Mouse (Mus musculus) hindlimb bud, embryonic 11.5 days (tissue): ENCODE measurements around the gene Pik3r5.

Experiments used
- DNase-seq: peaks from one replicate; pipeline ENCODE4 v3.0.0-alpha.2; 2012; ENCODE audit warnings: low read depth, low spot score; ENCODE audit errors: extremely low spot score

The Pik3r5 gene

GRCm38 (mm10) chr11:68519815-68520214 lies 87.9 kb downstream of the Pik3r5 start:
- no peak for DNase-seq

DNA sequence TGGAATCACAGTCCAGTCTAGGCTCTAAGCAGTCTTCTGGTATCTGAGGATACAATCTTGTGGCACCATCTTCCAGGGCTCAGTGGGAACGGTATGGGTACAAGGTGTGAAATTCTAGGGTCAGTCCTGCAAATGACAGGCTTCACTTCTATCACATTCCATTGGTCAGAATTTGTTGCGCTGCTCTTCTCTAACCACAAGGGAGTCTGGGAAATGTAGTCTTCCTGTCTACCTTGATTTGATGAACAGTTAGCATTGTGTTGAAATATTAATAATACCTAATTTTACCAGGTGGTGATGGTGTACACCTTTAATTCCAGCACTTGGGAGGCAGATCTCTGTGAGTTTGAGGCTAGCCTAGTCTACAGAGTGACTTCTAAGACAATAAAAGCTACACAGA lies 88.5 kb downstream of the Pik3r5 start:
- DNase-seq = no peak

GRCm38 (mm10) chr11:68521352-68521751 lies 89.4 kb downstream of the Pik3r5 start:
- no peak for DNase-seq

DNA sequence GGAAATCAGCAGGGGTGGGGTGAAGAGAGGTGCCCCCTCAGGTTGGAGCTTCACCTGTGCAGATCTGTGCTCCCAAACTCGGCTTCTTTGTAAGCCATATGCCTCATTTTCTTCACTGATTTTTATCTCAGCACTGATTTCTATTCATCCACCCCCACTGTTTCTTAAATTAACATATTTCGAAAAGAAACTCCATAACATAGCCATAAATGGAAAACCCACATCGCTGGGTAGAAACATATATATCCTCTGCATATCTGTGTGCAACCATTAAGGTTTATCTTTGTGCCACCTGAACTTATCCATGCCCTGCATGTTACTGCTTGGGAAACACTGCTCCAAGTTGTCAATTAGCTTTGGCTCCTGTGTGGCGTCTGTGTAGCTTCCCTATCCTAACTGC lies 94.5 kb downstream of the Pik3r5 start:
- no peak for DNase-seq

- DNase-seq = no peak
Observed at GRCm38 (mm10) chr11:68531066-68531806, 99.3 kb downstream of the Pik3r5 start.

- no peak for DNase-seq
Observed at GRCm38 (mm10) chr11:68531941-68532535, 100.1 kb downstream of the Pik3r5 start.

DNA sequence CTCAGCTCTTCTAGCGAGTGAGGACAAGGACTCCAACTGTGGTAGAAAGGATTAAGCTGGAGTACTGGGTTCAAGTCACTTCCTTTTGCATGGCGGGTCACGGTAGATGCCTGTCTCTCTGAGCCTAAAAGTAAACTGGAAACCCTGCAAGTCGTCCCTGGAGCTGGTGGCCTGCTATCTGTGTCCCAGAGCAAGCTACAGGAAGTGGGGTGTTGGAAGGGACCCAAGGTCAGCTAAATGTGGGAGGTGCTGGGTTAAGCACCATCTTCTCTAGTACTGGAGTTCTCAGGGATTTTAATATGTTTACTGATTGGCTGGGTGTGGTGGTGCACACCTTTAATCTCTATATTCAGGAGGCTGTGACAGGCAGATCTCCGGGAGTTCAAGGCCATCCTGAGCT lies 100.9 kb downstream of the Pik3r5 start:
- no peak for DNase-seq

- no peak for DNase-seq
Observed at GRCm38 (mm10) chr11:68533971-68534475, 102.1 kb downstream of the Pik3r5 start.

GRCm38 (mm10) chr11:68536026-68536425 lies 104.1 kb downstream of the Pik3r5 start:
- no peak for DNase-seq

DNA sequence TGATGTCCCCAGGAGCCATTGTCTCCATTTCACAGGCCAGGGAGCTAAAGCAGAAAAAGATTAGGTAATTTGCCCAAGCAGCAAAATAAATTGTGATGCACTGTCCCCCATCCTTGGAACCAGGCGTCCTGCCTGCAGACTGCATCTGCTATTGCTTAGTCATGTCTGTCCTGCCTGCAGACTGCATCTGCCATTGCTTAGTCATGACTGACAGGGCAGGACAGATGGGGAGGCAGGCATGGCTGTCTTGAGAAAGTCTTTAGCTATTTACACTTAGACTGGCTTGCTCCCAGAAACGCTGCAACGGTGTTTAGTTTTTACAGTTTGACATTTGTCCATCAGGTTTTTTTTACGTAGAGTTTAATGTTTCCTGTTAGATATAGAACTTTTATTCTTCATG lies 104.5 kb downstream of the Pik3r5 start:
- no peak for DNase-seq

- no peak for DNase-seq
Observed at GRCm38 (mm10) chr11:68539621-68540020, 107.7 kb downstream of the Pik3r5 start.

DNA sequence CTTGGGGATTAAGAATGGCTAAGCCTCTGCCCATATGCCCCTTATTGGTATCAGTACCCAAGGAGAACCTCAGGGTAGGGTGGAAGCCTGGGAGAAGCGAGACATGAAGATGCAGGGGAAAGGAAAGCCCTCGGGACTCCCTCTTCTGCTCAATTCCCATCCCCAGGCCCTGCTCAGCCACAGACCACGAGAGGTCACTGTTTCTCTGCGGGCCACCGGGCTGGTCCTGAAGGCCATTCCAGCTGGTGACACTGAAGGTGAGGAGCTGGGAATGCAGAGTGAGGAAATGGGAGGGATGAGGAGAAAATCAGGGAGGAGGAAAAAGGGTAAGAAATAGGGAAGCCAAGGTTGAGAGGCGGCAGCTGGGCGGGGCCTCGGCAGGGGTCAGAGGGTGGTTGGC lies 112.6 kb downstream of the Pik3r5 start:
- no peak for DNase-seq

GRCm38 (mm10) chr11:68545172-68545571 lies 113.3 kb downstream of the Pik3r5 start:
- DNase-seq = no peak

- DNase-seq = no peak
Observed at GRCm38 (mm10) chr11:68545682-68546222, 113.8 kb downstream of the Pik3r5 start.
